Mouse (Mus musculus) liver, adult (tissue): ENCODE data around the gene Thrap3.

Experiments used
- GATA4 ChIP-seq: IDR thresholded peaks from 2 replicates; pipeline ENCODE4 v1.6.1; 2014; ENCODE audit warnings: mild to moderate bottlenecking, low read length; ENCODE audit not compliant: insufficient replicate concordance

Thrap3 gene

GRCm38 (mm10) chr4:126155183-126155582, 47.4 kb downstream of the Thrap3 start:
- TF ChIP-seq GATA4 = peak; percentile 86

- TF ChIP-seq GATA4 = no peak
Measured at GRCm38 (mm10) chr4:126152864-126153263, 49.7 kb downstream of the Thrap3 start.

GRCm38 (mm10) chr4:126151701-126152440, 50.7 kb downstream of the Thrap3 start:
- TF ChIP-seq GATA4 = no peak

GRCm38 (mm10) chr4:126150949-126151320, 51.6 kb downstream of the Thrap3 start:
- no peak for TF ChIP-seq GATA4

- no peak for TF ChIP-seq GATA4
Measured at GRCm38 (mm10) chr4:126150297-126150948, 52.1 kb downstream of the Thrap3 start.

GRCm38 (mm10) chr4:126149798-126150197, 52.8 kb downstream of the Thrap3 start:
- TF ChIP-seq GATA4 = no peak

- no peak for TF ChIP-seq GATA4
Measured at GRCm38 (mm10) chr4:126149041-126149676, 53.4 kb downstream of the Thrap3 start.

GRCm38 (mm10) chr4:126148161-126148961, 54.2 kb downstream of the Thrap3 start:
- no peak for TF ChIP-seq GATA4

- TF ChIP-seq GATA4 = no peak
Measured at GRCm38 (mm10) chr4:126147533-126148160, 54.9 kb downstream of the Thrap3 start, which contains the start of gene Eva1b. TSS of gene Eva1b (plus strand) at chr4:126147744.

- TF ChIP-seq GATA4 = no peak
Measured at GRCm38 (mm10) chr4:126146974-126147532, 55.5 kb downstream of the Thrap3 start.

- no peak for TF ChIP-seq GATA4
Measured at GRCm38 (mm10) chr4:126145396-126145795, 57.2 kb downstream of the Thrap3 start.

- TF ChIP-seq GATA4 = no peak; the same call in 1 of the 2 replicates
Measured at GRCm38 (mm10) chr4:126141021-126141420, 61.5 kb downstream of the Thrap3 start.

- no peak for TF ChIP-seq GATA4
Measured at GRCm38 (mm10) chr4:126137773-126138172, 64.8 kb downstream of the Thrap3 start.

GRCm38 (mm10) chr4:126134639-126135038, 67.9 kb downstream of the Thrap3 start:
- no peak for TF ChIP-seq GATA4
